Mouse (Mus musculus) liver, postnatal 0 days (tissue): ENCODE measurements around the gene Gm20425. TPM values are rescaled to one million over a fixed set of nuclear protein-coding genes. Genes with fewer than 3 reads are reported as not detected.

Source experiments
- ATAC-seq: fragments of 200-750 bp; cut with Nextera tagmentation; 2 replicates; pipeline ENCODE4 v1.8.0; 2017; ENCODE audit warnings: mild to moderate bottlenecking, moderate library complexity
- DNase-seq: peaks from one replicate; pipeline ENCODE4 v3.0.0-alpha.2; 2016
- H3K27ac ChIP-seq: fragments of 300-500 bp; sonication (generic); 2 replicates; pipeline ENCODE4 v1.5.1; 2014; ENCODE audit warnings: antibody characterized with exemption, moderate library complexity, mild to moderate bottlenecking, low read depth
- H3K27me3 ChIP-seq: fragments of 300-500 bp; sonication (generic); 2 replicates; pipeline ENCODE4 v1.6.1; 2014; ENCODE audit warnings: low read length, control low read depth, mixed read lengths; ENCODE audit not compliant: insufficient read depth
- H3K36me3 ChIP-seq: fragments of 300-500 bp; sonication (generic); replicated peaks from 2 replicates; pipeline ENCODE4 v1.6.1; 2014; ENCODE audit warnings: mild to moderate bottlenecking, control low read depth, low read length, moderate library complexity, mixed read lengths; ENCODE audit not compliant: insufficient read depth
- H3K4me1 ChIP-seq: fragments of 300-500 bp; sonication (generic); 2 replicates; pipeline ENCODE4 v1.6.1; 2014; ENCODE audit warnings: antibody characterized with exemption, mild to moderate bottlenecking, control low read depth; ENCODE audit not compliant: insufficient read depth
- H3K4me2 ChIP-seq: fragments of 300-500 bp; sonication (generic); 2 replicates; pipeline ENCODE4 v1.6.1; 2014; ENCODE audit warnings: low read depth, mild to moderate bottlenecking, low read length, moderate library complexity, mixed read lengths
- H3K4me3 ChIP-seq: fragments of 300-500 bp; sonication (generic); 2 replicates; pipeline ENCODE4 v1.5.1; 2014; ENCODE audit warnings: low read depth, low read length
- H3K9ac ChIP-seq: fragments of 300-500 bp; sonication (generic); replicated peaks from 2 replicates; pipeline ENCODE4 v1.6.1; 2014; ENCODE audit warnings: mild to moderate bottlenecking, moderate library complexity
- H3K9me3 ChIP-seq: fragments of 300-500 bp; sonication (generic); 2 replicates; pipeline ENCODE4 v1.6.1; 2016; ENCODE audit warnings: mild to moderate bottlenecking, control low read depth, low read length, mixed read lengths
- CTCF ChIP-seq: sonication (generic); IDR thresholded peaks from 2 replicates; pipeline ENCODE4 v1.5.1; 2016; ENCODE audit warnings: antibody characterized with exemption, low read depth
- EP300 ChIP-seq: IDR thresholded peaks from 2 replicates; pipeline ENCODE4 v1.6.1; 2016; ENCODE audit warnings: antibody characterized with exemption, low read depth, mild to moderate bottlenecking
- WGBS: fragments of 180-500 bp; shearing (Covaris S2); extraction: QIAGEN DNeasy Blood & Tissue Kit; methylation state at CpG from one replicate; pipeline ENCODE4 v1.1.7; 2014; ENCODE audit not compliant: insufficient replicate concordance; 5-methylcytosine and 5-hydroxymethylcytosine counted together
- polyA plus RNA-seq: library from polyadenylated mRNA; unstranded; fragments of >200 nt; fragmentation: Nextera tagmentation; extraction: Ambion mirVana; gene quantifications from 2 replicates; pipeline ENCODE4 v1.2.1, GENCODE M21; 2015

Gene Gm20425
- polyA plus RNA-seq, 1 experiment from 2014 or later = 5.1 TPM

DNA sequence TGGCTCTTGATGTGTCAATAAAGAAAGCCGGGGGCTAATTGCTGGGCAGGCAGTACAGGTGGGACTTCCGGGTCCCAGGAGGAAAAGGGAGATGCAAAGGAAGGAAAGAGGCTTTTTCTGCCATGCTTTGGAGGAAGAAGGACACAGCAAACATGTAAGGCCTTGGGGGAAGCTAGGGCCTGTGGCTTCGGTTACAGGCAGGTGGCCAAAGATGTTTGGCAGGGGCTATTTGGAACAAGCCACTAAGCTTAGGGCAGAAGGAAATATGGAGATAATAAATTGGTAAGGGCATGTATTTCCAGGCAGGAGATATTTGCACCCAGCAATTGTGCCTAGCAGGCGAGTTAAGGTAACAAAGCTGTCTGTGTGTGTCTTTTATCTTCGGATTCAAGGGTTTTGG, 22.8 kb upstream of the Gm20425 start:
- ATAC-seq (no peak), DNase-seq (no peak)
- TF ChIP-seq CTCF = no peak
- no peak for TF ChIP-seq EP300
- H3K4me1 ChIP-seq = peaks cover 5% of the 10 kb centered on the region; the same call in 1 of the 2 replicates
- 77% methylated on average over 5 of the region's 5 CpGs for WGBS
- no peak overlapping the region for H3K9ac ChIP-seq
- no peaks in the 10 kb centered on the region for H3K9me3 ChIP-seq
- H3K27ac ChIP-seq = peak overlapping the region; percentile 29; the same call in 1 of the 2 replicates
- no peak overlapping the region for H3K4me2 ChIP-seq
- 0 out of 2 replicates have a peak, but pooled peaks cover 7% of the 10 kb centered on the region for H3K36me3 ChIP-seq
- H3K27me3 ChIP-seq = no peaks in the 10 kb centered on the region
- H3K4me3 ChIP-seq = no peak overlapping the region

DNA sequence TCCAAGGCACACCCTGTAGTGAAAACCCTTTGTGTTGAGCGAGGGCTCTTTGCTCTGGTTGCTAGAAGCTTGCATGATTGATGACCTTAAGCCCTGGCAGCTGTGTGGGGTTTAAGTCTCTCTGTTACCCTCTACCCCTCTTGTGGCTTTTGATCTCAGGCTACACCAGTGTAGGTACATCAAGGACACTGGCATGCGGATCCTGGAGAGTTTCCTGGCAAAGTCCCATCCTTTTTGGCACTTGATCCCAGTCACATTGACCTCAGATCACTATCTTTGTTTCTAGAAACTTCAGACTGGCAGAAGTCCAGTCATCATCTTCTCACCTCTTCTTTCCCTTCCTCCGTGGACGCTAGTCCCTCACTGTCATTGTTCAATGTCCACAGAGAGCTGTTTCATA, 18.5 kb upstream of the Gm20425 start:
- WGBS = 50% methylated on average over 4 of the region's 4 CpGs
- ATAC-seq = no peak
- DNase-seq = no peak
- Histone ChIP-seq H3K4me2 (no peak overlapping the region), H3K4me3 (no peak overlapping the region), H3K27ac (no peak overlapping the region), H3K4me1 (peaks cover 5% of the 10 kb centered on the region; the same call in 1 of the 2 replicates), H3K9me3 (no peaks in the 10 kb centered on the region), H3K9ac (no peak overlapping the region), H3K27me3 (no peaks in the 10 kb centered on the region), H3K36me3 (no peaks in the 10 kb centered on the region)
- TF ChIP-seq EP300 (no peak), CTCF (no peak)

DNA sequence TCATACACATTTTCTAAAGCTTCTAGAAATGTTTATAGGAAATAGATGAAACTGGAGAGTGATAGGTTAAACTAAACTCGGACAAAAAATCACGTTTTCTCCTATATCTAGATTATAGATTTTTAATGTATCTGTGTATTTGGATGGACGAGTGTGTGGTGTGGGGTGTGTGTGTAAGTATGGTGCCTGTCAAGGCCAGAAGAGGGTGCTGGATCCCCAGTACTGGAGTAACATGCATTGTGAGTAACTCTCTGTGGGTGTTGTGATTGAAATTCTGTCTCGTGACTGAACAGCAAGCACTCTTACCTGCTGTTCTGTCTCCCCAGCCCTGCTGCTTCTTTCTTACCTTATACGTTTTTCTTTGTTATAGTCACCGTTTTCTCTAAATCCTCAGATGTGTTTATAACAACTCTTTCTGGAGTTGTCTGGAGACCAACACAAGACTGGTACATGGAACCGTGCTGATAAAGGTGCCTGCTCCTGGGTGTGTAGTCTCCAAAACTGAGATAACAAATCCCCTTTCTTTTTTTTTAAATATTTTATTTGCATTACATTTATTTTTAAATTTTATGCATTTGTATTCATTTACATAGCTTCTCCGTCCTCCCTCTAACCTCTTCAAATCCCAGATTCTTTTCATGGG, 16.5 kb upstream of the Gm20425 start:
- ATAC-seq (peak; percentile 34; the same call in 1 of the 2 replicates), DNase-seq (no peak)
- H3K36me3 ChIP-seq = no peaks in the 10 kb centered on the region
- H3K27ac ChIP-seq = no peak overlapping the region
- peaks cover 10% of the 10 kb centered on the region for H3K4me1 ChIP-seq
- TF ChIP-seq EP300 (no peak), CTCF (peak; percentile 62)
- no peak overlapping the region for H3K4me3 ChIP-seq
- no peak overlapping the region for H3K4me2 ChIP-seq
- H3K27me3 ChIP-seq = no peaks in the 10 kb centered on the region
- no peaks in the 10 kb centered on the region for H3K9me3 ChIP-seq
- H3K9ac ChIP-seq = no peak overlapping the region
- WGBS = 66% methylated on average over 8 of the region's 8 CpGs

DNA sequence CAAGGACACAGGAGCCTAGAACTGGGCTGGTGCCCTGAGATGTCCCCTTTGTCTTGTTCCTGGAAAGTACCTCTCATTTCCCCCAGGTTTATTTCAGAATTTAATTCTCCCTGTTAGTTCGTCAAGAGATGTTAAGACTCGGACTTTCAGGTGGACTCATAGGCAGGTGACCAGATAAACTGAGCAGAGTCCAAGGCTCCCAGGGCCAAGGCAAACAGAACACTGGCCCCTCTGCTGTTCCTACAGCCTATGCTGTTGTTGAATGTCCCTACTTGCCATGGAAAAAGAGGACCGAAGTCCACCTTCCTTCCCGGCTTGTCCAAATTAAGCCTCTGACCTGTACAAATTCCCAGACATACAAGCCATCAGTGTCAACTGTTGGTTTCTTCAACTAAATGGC, 13.5 kb upstream of the Gm20425 start:
- H3K4me3 ChIP-seq = no peak overlapping the region
- WGBS = 69% methylated on average over 4 of the region's 4 CpGs
- H3K27me3 ChIP-seq = no peaks in the 10 kb centered on the region
- no peaks in the 10 kb centered on the region for H3K9me3 ChIP-seq
- TF ChIP-seq CTCF (no peak), EP300 (peak; percentile 82)
- H3K9ac ChIP-seq = no peak overlapping the region
- no peaks in the 10 kb centered on the region for H3K36me3 ChIP-seq
- peaks cover 23% of the 10 kb centered on the region for H3K4me1 ChIP-seq
- ATAC-seq = peak; percentile 88
- DNase-seq = peak; percentile 47
- H3K27ac ChIP-seq = peak overlapping the region; percentile 94
- H3K4me2 ChIP-seq = peak overlapping the region; percentile 13

DNA sequence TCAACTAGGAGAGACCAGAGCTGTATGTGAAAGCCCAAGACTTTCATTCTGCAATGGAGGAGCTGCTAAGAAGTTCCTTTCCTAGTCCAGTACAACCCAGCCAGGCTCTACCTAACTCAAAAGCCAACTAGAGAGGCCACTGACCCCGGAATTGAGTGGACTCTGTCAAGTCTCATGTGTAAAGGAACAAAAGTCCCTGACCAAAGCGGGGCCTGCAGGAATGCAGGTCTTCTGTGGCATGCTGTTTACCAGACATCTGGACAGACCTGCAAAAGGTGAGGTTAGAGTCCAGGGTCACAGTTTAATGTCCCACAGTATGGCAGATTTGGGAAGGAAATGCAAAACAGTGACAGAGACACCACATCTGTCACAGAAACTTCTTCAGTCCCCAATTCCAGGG, 11.1 kb upstream of the Gm20425 start:
- peak; percentile 47 for DNase-seq
- TF ChIP-seq CTCF = no peak
- peak; percentile 58 for TF ChIP-seq EP300
- 47% methylated on average over 2 of the region's 2 CpGs for WGBS

DNA sequence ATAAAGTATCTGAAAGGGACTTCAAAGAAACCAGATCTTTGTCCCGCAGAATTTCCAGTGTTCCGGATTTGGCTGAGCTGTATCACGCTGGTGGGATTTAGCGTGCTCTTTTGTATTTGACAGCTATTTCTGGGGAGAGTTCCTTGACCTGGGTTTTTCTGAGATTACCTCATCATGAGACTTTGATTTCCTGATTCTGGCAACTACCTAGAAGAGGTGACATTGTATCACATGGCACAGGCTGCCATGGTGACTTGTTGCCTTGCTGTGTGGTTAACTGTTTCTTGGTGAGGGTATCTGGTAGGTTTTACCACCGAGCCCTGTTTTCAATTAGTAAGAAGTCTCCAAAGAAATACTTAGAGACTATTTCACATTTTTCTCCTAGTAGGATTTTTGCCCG, 9.4 kb upstream of the Gm20425 start:
- H3K4me2 ChIP-seq = no peak overlapping the region
- DNase-seq (no peak), ATAC-seq (peak; percentile 16; the same call in 1 of the 2 replicates)
- peak overlapping the region; percentile 34 for H3K27ac ChIP-seq
- H3K9ac ChIP-seq = no peak overlapping the region
- H3K9me3 ChIP-seq = no peaks in the 10 kb centered on the region
- peaks cover 23% of the 10 kb centered on the region for H3K4me1 ChIP-seq
- no peaks in the 10 kb centered on the region for H3K27me3 ChIP-seq
- no peak overlapping the region for H3K4me3 ChIP-seq
- TF ChIP-seq EP300 (no peak), CTCF (no peak)
- 81% methylated on average over 6 of the region's 6 CpGs for WGBS
- H3K36me3 ChIP-seq = no peaks in the 10 kb centered on the region

More for the DNA sequence above, 11.1 kb upstream of the Gm20425 start:
- peak overlapping the region; percentile 48 for H3K9ac ChIP-seq
- H3K4me2 ChIP-seq = no peak overlapping the region
- H3K27me3 ChIP-seq = no peaks in the 10 kb centered on the region
- peak; percentile 67 for ATAC-seq
- no peak overlapping the region for H3K4me3 ChIP-seq
- H3K9me3 ChIP-seq = no peaks in the 10 kb centered on the region
- H3K27ac ChIP-seq = peak overlapping the region; percentile 94
- H3K4me1 ChIP-seq = peaks cover 20% of the 10 kb centered on the region
- no peaks in the 10 kb centered on the region for H3K36me3 ChIP-seq
